Mouse (Mus musculus) thymus, postnatal 36 days (tissue): Measurements from ENCODE around the gene Rpl22.

Experiments
- DNase-seq, 2 experiments: peaks; one replicate each; pipeline ENCODE4 v3.0.0; 2022; ENCODE audit warnings: mixed read lengths in 2 of 2

The Rpl22 gene

GRCm38 (mm10) chr4:152338419-152339292 lies 13.1 kb downstream of the Rpl22 start, which contains the start of gene Chd5:
TSS of gene Chd5 (plus strand) at chr4:152338651.
- no peak for DNase-seq

GRCm38 (mm10) chr4:152339293-152339790 lies 13.8 kb downstream of the Rpl22 start:
- no peak for DNase-seq

DNA sequence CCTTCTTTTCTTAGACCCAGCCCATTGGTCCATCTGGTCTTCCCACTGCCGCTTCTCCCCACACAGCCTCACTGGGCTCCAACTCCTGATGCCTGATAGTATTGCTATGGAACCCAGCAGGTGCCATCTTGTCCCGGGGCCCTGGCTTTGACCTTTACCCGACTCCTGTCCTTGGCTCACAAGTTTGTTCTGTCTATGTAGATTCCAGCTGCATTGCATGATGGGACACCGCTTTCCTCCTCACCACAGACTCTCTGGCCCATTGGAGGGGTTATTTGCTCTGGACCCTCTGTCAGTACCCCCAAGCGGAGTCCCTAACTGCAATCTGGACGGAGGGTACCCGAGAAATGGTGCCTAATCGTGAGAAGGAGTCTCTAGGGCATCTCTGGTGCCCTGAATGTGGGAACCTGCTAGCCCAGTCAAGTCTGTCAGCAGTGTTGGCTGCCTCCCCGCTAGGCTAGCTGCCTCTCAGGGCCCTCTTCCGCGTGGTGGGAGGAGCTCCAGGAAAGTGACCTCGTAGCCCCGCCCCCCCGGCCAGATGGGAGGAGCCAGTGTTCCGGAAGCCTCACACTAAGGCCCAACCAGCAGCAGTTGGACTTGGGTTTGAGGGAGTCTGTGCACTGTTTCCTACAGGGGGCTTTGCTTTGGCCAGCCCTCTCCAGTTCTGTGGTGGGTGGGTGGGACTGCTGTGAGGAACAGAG lies 15.2 kb downstream of the Rpl22 start:
- peak; percentile 17 to 29 for DNase-seq

- no peak for DNase-seq
These were observed 17.8 kb downstream of the Rpl22 start for GRCm38 (mm10) chr4:152343296-152343695.

GRCm38 (mm10) chr4:152344651-152345050 lies 19.1 kb downstream of the Rpl22 start:
- DNase-seq = no peak

- DNase-seq = no peak
These were observed 19.8 kb downstream of the Rpl22 start for GRCm38 (mm10) chr4:152345120-152345889.

DNA sequence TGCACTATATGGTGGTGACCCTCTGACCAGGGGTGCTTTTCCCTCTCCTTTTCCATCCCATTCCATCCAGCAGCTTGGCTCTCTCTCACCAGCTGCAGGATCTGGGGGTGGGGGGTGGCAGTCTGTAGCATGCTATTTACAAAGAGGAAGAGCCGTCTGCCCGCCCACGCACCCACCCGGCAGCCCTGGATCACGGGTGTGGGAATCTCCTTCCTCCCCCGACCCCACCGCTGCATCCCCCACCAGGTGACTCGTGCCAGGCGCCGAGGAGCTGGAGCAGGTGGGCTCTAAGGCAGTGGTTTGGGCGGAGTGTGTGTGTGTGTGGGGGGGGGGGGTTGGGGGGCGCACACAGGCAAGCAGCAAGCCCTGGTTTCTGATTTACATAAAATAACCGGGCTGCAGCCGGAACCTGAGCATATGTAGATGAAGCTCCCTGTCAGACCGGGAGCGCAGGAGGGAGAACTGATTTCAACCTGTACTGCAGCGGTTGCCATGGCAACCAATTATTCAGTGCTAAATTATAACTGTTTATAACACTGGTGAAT lies 24.4 kb downstream of the Rpl22 start:
- no peak for DNase-seq

- no peak for DNase-seq
These were observed 25.3 kb downstream of the Rpl22 start for GRCm38 (mm10) chr4:152350722-152351421.

DNA sequence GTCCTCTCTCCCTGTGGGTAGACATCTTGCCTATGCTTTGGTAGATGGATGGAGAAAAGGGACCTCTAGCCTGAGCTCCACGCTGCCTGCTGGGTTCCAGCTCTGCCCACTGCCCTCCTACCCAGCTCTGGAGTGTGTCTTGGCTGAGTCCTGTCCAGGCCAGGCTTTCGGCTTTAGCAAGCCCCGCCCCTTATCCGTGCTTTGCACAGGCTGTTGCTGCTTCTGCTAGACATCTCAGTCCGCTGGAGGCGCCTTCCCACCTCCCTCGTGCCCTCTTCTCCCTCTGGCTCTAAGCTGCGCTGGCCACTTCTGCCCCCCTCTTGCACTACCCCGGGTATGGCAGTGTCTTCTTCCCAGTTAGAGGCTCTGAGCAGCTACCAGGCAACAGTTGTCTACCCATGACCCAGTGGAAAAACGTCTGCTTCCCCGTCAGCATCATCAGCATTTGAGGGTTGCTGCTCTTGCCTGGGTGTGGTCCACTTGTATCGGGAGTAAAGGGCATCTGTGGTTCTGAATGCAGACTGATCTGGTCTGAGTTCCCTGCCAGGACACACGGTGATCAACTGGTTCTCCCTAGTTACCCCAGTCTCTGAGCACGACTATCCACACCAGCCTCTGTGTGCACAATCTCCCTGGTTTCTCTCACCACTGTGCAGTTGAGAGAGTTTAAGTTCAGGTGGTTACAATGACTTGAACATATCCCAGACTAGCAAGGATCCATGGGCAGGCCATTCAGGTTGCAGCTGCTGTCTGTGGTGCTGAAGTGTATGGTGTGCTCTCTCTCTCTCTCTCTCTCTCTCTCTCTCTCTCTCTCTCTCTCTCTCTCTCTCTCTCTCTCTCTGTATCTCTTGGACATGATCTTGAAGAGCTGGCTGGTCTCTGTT lies 26.1 kb downstream of the Rpl22 start:
- DNase-seq = no peak

DNA sequence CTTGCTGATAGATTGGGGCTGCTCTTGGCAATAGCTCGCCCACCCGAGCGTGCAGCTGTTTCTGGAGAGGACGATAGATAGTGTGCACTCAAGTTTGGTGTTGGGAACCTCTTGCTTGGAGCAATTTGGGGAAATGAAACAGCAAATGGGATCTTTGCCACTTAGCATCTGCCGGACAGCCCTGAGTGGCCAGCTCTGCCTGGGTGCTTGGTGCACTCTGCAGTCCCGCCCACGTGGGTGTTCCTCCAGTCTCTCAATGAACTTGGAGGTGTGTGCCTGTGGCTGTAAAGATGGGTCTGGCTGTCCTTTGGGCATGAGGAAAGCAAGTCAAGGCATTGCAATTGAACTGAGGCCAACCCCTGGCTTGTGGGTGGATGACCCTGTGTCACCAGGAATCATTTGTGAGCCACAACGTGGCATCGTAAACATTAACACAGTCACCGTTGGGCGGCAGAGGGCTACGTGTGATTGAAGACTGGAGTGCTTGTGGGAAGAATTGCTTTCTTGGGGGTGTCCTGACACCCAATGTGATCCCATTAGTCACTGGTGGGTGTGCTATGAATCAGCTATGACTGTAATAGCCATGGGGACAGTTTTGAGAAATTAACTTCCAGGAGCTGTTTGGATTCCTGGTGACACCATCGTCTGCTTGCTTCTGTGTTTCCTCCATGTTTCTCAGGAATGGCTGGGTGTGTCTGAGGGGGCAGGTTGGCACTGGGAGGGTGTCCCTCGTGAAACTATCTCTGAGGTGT lies 28.5 kb downstream of the Rpl22 start:
- no peak for DNase-seq

GRCm38 (mm10) chr4:152355672-152356071 lies 30.1 kb downstream of the Rpl22 start:
- DNase-seq = no peak

DNA sequence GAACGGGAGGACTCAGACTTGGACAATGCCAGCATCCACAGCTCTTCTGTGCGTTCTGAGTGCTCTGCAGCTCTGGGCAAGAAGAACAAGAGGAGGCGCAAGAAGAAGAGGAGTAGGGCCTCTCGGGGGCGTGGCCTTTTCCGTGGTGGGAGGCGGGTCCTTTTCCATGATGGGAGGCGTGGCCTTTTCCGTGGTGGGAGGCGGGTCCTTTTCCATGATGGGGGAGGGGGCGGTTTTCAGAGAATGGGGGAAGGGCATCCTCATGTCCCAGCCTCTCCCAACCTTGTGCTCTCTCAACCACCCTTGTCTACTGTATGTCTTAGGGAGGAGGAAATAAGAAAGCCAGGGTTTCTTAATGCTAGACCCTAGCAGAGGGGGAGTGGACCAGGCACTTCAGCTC lies 34.2 kb downstream of the Rpl22 start:
- DNase-seq = no peak

- DNase-seq = peak; percentile 14 to 45
These were observed 35.3 kb downstream of the Rpl22 start for GRCm38 (mm10) chr4:152360855-152361254.

DNA sequence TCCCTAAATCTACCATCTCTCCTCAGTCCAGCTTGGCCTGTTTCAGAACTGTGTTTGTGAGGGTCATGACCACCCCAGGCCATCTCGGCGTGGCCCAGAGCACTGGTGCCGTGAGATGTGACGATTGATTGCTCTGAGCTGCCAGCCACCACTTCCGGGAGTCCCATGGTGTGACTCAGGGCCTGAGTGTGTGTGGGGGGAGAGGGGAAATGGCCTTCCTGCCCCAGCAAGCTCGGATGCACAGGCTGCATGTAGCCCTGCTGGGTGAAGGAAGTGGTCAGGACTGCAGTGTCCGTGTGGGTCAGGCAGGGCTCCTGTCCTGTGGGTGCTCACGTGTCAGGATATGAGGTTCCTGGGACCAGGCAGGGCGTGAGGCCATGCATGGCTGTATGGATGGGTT lies 36.6 kb downstream of the Rpl22 start:
- no peak for DNase-seq

GRCm38 (mm10) chr4:152365228-152365627 lies 39.7 kb downstream of the Rpl22 start:
- no peak for DNase-seq

GRCm38 (mm10) chr4:152382528-152383252 lies 57.1 kb downstream of the Rpl22 start:
- no peak for DNase-seq
